Mouse (Mus musculus) lung, embryonic 14.5 days (tissue): ENCODE measurements at regions not wholly inside any gene's neighbourhood (a gene's known extent, or its start where the extent isn't known, plus 50 kb on each side); places are given as distances from the start of the nearest gene placed in this dataset.
A peak's percentile ranks its signal among the peaks of the same experiment; 100 is the strongest.

ENCODE experiments used
- ATAC-seq: fragments of 200-750 bp; cut with Nextera tagmentation; 2 replicates; pipeline ENCODE4 v1.8.0; 2017; ENCODE audit warnings: mild to moderate bottlenecking, moderate TSS enrichment, moderate library complexity; ENCODE audit not compliant: insufficient read depth
- DNase-seq: peaks from one replicate; pipeline ENCODE4 v3.0.0-alpha.2; 2015
- H3K27ac ChIP-seq: fragments of 300-500 bp; sonication (generic); 2 replicates; pipeline ENCODE4 v1.5.1; 2014; ENCODE audit warnings: low read depth, mild to moderate bottlenecking, moderate library complexity
- H3K27me3 ChIP-seq: fragments of 300-500 bp; sonication (generic); 2 replicates; pipeline ENCODE4 v1.6.1; 2014; ENCODE audit warnings: low read length, control low read depth; ENCODE audit not compliant: insufficient read depth
- H3K36me3 ChIP-seq: fragments of 300-500 bp; sonication (generic); 2 replicates; pipeline ENCODE4 v1.6.1; 2014; ENCODE audit warnings: control low read depth; ENCODE audit not compliant: insufficient read depth
- H3K4me1 ChIP-seq: fragments of 300-500 bp; sonication (generic); 2 replicates; pipeline ENCODE4 v1.6.1; 2014; ENCODE audit warnings: antibody characterized with exemption, control low read depth; ENCODE audit not compliant: insufficient read depth
- H3K4me2 ChIP-seq: fragments of 300-500 bp; sonication (generic); 2 replicates; pipeline ENCODE4 v1.6.1; 2014; ENCODE audit warnings: mild to moderate bottlenecking
- H3K4me3 ChIP-seq: fragments of 300-500 bp; sonication (generic); 2 replicates; pipeline ENCODE4 v1.5.1; 2014; ENCODE audit warnings: low read depth, low read length
- H3K9ac ChIP-seq: fragments of 300-500 bp; sonication (generic); 2 replicates; pipeline ENCODE4 v1.6.1; 2014
- H3K9me3 ChIP-seq: fragments of 300-500 bp; sonication (generic); 2 replicates; pipeline ENCODE4 v1.6.1; 2016; ENCODE audit warnings: low read depth, low read length, control low read depth
- CTCF ChIP-seq: IDR thresholded peaks from 2 replicates; pipeline ENCODE4 v1.5.1; 2016; ENCODE audit warnings: antibody characterized with exemption, low read depth
- WGBS: fragments of 180-500 bp; shearing (Covaris S2); extraction: QIAGEN DNeasy Blood & Tissue Kit; methylation state at CpG from one replicate; pipeline ENCODE4 v1.1.7; 2014; 5-methylcytosine and 5-hydroxymethylcytosine counted together

DNA sequence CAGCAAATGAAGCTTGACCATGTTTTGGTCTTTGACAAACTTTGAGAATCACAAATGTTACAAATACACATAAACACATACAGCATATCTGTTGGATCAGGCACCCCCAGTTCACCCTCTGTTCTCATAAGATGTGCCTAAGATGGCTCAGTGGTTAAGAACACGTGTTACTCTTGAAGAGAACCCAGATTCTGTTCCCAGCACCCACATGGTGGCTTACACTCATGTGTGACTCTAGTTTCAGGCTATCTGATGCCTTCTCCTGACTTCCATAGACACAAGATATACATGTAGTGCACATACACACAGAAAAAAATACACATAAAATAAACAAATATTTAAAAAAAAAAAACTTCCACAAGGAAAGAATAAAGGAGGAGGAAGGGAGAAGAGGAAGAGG is 191.7 kb downstream of the Gm11361 start:
- Histone ChIP-seq H3K4me2 (no peak overlapping the region), H3K9me3 (no peaks in the 10 kb centered on the region), H3K4me1 (no peaks in the 10 kb centered on the region), H3K36me3 (no peaks in the 10 kb centered on the region), H3K27me3 (no peaks in the 10 kb centered on the region), H3K4me3 (no peak overlapping the region), H3K27ac (no peak overlapping the region), H3K9ac (no peak overlapping the region)
- TF ChIP-seq CTCF: no peak
- WGBS: 81% methylated on average over 1 of the region's 1 CpGs
- DNase-seq (no peak), ATAC-seq (no peak)

DNA sequence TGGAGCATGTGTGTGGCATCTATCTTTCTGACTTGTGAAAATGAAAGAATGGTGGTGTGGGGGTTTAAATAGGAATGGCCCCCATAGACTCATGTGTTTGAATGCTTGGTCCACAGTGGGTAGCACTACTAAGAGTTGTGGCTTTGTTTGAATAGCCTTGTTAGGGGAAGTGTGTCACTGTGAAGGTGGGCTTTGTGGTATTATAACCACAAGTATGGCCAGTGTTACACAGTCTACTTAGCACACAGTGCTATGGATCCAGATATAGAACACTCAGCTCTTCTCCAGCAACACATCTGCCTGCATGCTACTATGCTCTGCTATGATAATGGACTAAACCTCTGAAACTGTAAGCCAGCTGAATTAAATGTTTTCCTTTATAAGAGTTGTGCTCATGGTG is 184.9 kb downstream of the Gm11361 start:
- Histone ChIP-seq H3K27ac (no peak overlapping the region), H3K4me3 (no peak overlapping the region), H3K9ac (no peak overlapping the region), H3K36me3 (no peaks in the 10 kb centered on the region), H3K27me3 (no peaks in the 10 kb centered on the region), H3K4me2 (no peak overlapping the region), H3K9me3 (0 out of 2 replicates have a peak, but pooled peaks cover 4% of the 10 kb centered on the region), H3K4me1 (no peaks in the 10 kb centered on the region)
- DNase-seq (no peak), ATAC-seq (no peak)
- TF ChIP-seq CTCF: no peak

- Histone ChIP-seq H3K36me3 (no peaks in the 10 kb centered on the region), H3K9ac (no peak overlapping the region), H3K4me1 (no peaks in the 10 kb centered on the region), H3K27ac (no peak overlapping the region), H3K4me3 (no peak overlapping the region), H3K27me3 (no peaks in the 10 kb centered on the region), H3K4me2 (no peak overlapping the region), H3K9me3 (no peaks in the 10 kb centered on the region)
- WGBS: 60% methylated on average over 2 of the region's 2 CpGs
- no peak for DNase-seq
- ATAC-seq: no peak
- TF ChIP-seq CTCF: no peak
These were observed 176.1 kb downstream of the Gm11361 start for GRCm38 (mm10) chr13:28433445-28433844.

DNA sequence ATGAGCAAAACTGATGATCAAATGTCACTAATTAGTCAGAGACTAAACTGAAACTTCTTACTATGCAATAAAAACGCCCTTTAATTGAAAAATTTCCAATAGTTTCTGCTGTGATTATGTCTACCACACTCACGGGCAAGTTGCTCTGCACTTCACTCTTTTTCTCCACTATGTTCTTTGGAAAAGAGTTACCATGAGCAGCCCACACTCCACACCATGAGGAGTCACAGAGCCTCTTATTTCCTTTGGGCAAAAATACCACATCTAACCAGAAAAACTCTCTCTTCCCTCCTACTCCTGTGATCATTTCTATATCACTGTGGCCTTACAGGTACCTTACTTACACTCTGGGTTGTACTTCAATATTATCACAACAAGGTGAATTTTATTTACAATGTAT is 174.7 kb downstream of the Gm11361 start:
- DNase-seq: no peak
- no peak for TF ChIP-seq CTCF
- H3K4me3 ChIP-seq: no peak overlapping the region
- H3K9ac ChIP-seq: no peak overlapping the region
- H3K4me2 ChIP-seq: no peak overlapping the region
- H3K27me3 ChIP-seq: no peaks in the 10 kb centered on the region
- H3K27ac ChIP-seq: no peak overlapping the region
- H3K36me3 ChIP-seq: no peaks in the 10 kb centered on the region
- 83% methylated on average over 2 of the region's 2 CpGs for WGBS
- no peaks in the 10 kb centered on the region for H3K4me1 ChIP-seq
- H3K9me3 ChIP-seq: no peaks in the 10 kb centered on the region
- no peak for ATAC-seq

DNA sequence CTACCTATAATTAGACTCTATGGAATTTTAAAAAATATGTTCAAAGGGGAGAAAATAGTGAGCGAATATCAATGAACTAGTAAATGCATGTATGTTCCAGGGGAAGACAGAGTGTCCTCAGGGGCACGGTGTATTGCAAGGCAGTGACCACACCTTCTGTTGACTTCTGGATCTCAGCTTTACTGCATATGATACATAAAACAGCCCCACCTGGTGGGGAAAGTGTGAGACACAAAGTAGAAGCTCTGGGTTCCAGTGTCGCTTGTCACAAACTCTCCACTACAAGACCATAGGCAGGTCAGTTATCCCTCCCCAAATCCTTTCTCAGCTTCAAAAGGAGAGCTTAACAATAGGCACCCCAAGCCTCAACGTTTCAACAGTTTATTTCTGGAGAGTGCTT is 168.8 kb downstream of the Gm11361 start:
- no peak overlapping the region for H3K4me3 ChIP-seq
- peak; percentile 28 for DNase-seq

DNA sequence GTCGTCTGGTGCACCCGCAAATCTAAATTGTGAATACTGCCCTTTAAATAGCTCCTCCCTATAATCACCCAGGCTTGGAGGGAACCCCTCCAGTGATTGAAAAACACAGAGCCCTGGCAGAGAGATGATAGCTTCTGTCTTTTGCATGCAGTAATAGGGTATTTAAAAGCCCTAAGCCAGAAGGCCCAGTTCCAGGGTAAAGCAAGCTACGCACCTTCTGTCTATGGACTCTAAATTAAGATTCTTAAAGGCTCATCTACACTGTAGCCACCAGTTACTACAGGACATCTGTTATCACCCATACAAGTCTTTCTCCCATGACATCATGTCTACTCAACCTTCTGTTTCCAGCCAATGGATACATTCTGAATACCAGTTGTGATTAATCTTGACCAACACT is 167.8 kb downstream of the Gm11361 start:
- H3K4me3 ChIP-seq: no peak overlapping the region
- ATAC-seq (no peak), DNase-seq (no peak)
- H3K9me3 ChIP-seq: no peaks in the 10 kb centered on the region
- H3K9ac ChIP-seq: no peak overlapping the region
- H3K4me1 ChIP-seq: peaks cover 14% of the 10 kb centered on the region; the same call in 1 of the 2 replicates
- H3K4me2 ChIP-seq: no peak overlapping the region
- no peaks in the 10 kb centered on the region for H3K36me3 ChIP-seq
- TF ChIP-seq CTCF: no peak
- H3K27me3 ChIP-seq: no peaks in the 10 kb centered on the region
- H3K27ac ChIP-seq: no peak overlapping the region
- WGBS: 68% methylated on average over 3 of the region's 3 CpGs

More for the DNA sequence above, 168.8 kb downstream of the Gm11361 start:
- Histone ChIP-seq H3K4me1 (peaks cover 10% of the 10 kb centered on the region; the same call in 1 of the 2 replicates), H3K27ac (no peak overlapping the region), H3K27me3 (no peaks in the 10 kb centered on the region), H3K9me3 (no peaks in the 10 kb centered on the region), H3K9ac (no peak overlapping the region), H3K36me3 (no peaks in the 10 kb centered on the region), H3K4me2 (no peak overlapping the region)
- ATAC-seq: no peak
- peak; percentile 41 for TF ChIP-seq CTCF
- WGBS: 79% methylated on average over 4 of the region's 4 CpGs

- no peak for TF ChIP-seq CTCF
- Histone ChIP-seq H3K9me3 (no peaks in the 10 kb centered on the region), H3K4me1 (peaks cover 17% of the 10 kb centered on the region), H3K27me3 (no peaks in the 10 kb centered on the region), H3K27ac (no peak overlapping the region), H3K9ac (no peak overlapping the region), H3K36me3 (no peaks in the 10 kb centered on the region), H3K4me3 (no peak overlapping the region), H3K4me2 (no peak overlapping the region)
- no peak for ATAC-seq
- 19% methylated on average over 8 of the region's 8 CpGs for WGBS
- DNase-seq: peak; percentile 57
These were observed 167.2 kb downstream of the Gm11361 start for GRCm38 (mm10) chr13:28424446-28425059.

- ATAC-seq: no peak
- WGBS: 66% methylated on average over 3 of the region's 3 CpGs
These were observed 164.0 kb downstream of the Gm11361 start for GRCm38 (mm10) chr13:28421309-28421708.

More at GRCm38 (mm10) chr13:28421309-28421708, 164.0 kb downstream of the Gm11361 start:
- Histone ChIP-seq H3K4me2 (no peak overlapping the region), H3K36me3 (no peaks in the 10 kb centered on the region), H3K27me3 (no peaks in the 10 kb centered on the region), H3K9ac (no peak overlapping the region), H3K9me3 (no peaks in the 10 kb centered on the region), H3K27ac (no peak overlapping the region), H3K4me1 (peaks cover 36% of the 10 kb centered on the region), H3K4me3 (no peak overlapping the region)
- DNase-seq: no peak
- no peak for TF ChIP-seq CTCF
